Mouse (Mus musculus) MEL (cell line): Measurements from ENCODE around the gene B230217C12Rik. TPM values are rescaled to one million over a fixed set of nuclear protein-coding genes. Genes with fewer than 3 reads are reported as not detected.

ENCODE experiments used
- polyA plus RNA-seq, 2 experiments: library from polyadenylated mRNA; stranded (reverse) in 1 of 2; unstranded in 1 of 2; fragments of >175 nt in 1 of 2; fragments of >200 nt in 1 of 2; gene quantifications; 2 replicates each; pipeline versions ENCODE4 v1.2.1 to v1.2.4; 2012; ENCODE audit warnings: low replicate concordance in 2 of 2, low read depth in 1 of 2; ENCODE audit not compliant: insufficient read length in 2 of 2, insufficient read depth in 1 of 2, missing spikeins in 1 of 2
- total RNA-seq: library from RNA; depleted of rRNA; stranded (reverse); fragments of 300-350 nt; gene quantifications from 2 replicates; pipeline ENCODE4 v1.2.3, GENCODE M21; 2012; rRNA removed

B230217C12Rik gene
- total and polyA plus RNA-seq, 3 experiments, result 0.81 TPM; not detected in 2

Other genes starting within 250 kb of the B230217C12Rik start
- gene Epop, start 211.1 kb upstream of the B230217C12Rik start, total RNA-seq, result not detected in 2 replicates
- not detected for gene Epop, start 211.1 kb upstream of the B230217C12Rik start, polyA plus RNA-seq
- 15.1 and 17.2 TPM in 2 replicates for gene Mllt6, start 177.4 kb upstream of the B230217C12Rik start, total RNA-seq
- 10 to 100 TPM in 1 of 2 experiments, not detected in 1; 17.6 TPM for gene Mllt6, start 177.4 kb upstream of the B230217C12Rik start, polyA plus RNA-seq
- gene Cisd3, start 155.0 kb upstream of the B230217C12Rik start, total RNA-seq, result 1.5 and 1.7 TPM in 2 replicates
- gene Cisd3, start 155.0 kb upstream of the B230217C12Rik start, polyA plus RNA-seq, result 1 to 10 TPM in 1 of 2 experiments, not detected in 1; 6.1 TPM
- 12.3 and 20.0 TPM in 2 replicates for gene Pcgf2, start 140.3 kb upstream of the B230217C12Rik start, total RNA-seq
- 10 to 100 TPM in 1 of 2 experiments, not detected in 1; 38.7 TPM for gene Pcgf2, start 140.3 kb upstream of the B230217C12Rik start, polyA plus RNA-seq
- 914 and 1,101 TPM in 2 replicates for gene Psmb3, start 137.4 kb upstream of the B230217C12Rik start, total RNA-seq
- 100 to 1,000 TPM in 1 of 2 experiments, not detected in 1; 648 TPM for gene Psmb3, start 137.4 kb upstream of the B230217C12Rik start, polyA plus RNA-seq
- gene Pip4k2b, start 96.1 kb upstream of the B230217C12Rik start, total RNA-seq, result 34.7 and 40.2 TPM in 2 replicates
- gene Pip4k2b, start 96.1 kb upstream of the B230217C12Rik start, polyA plus RNA-seq, result 10 to 100 TPM; 43.4 to 57.3 TPM
- gene Cwc25, start 74.2 kb upstream of the B230217C12Rik start, total RNA-seq, result 18.1 and 20.8 TPM in 2 replicates
- gene Cwc25, start 74.2 kb upstream of the B230217C12Rik start, polyA plus RNA-seq, result 10 to 100 TPM in 1 of 2 experiments, not detected in 1; 16.7 TPM
- 0.69 TPM in 2 replicates for gene 1700001P01Rik, start 64.9 kb upstream of the B230217C12Rik start, total RNA-seq
- gene 1700001P01Rik, start 64.9 kb upstream of the B230217C12Rik start, polyA plus RNA-seq, result under 1 TPM in 1 of 2 experiments, not detected in 1; 0.43 TPM
- 1,922 and 2,072 TPM in 2 replicates for gene Rpl23, start 58.3 kb upstream of the B230217C12Rik start, total RNA-seq
- gene Rpl23, start 58.3 kb upstream of the B230217C12Rik start, polyA plus RNA-seq, result 100 to 1,000 TPM in 1 of 2 experiments, not detected in 1; 921 TPM
- 13.3 and 15.2 TPM in 2 replicates for gene Lasp1, start 41.8 kb upstream of the B230217C12Rik start, total RNA-seq
- gene Lasp1, start 41.8 kb upstream of the B230217C12Rik start, polyA plus RNA-seq, result 10 to 100 TPM in 1 of 2 experiments, not detected in 1; 38.7 TPM
- 0.73 and 1.4 TPM in 2 replicates for gene Fbxo47, start 43.4 kb downstream of the B230217C12Rik start, total RNA-seq
- gene Fbxo47, start 43.4 kb downstream of the B230217C12Rik start, polyA plus RNA-seq, result 1 to 10 TPM in 1 of 2 experiments, not detected in 1; 1.2 TPM
- 13.1 and 15.1 TPM in 2 replicates for gene Plxdc1, start 145.7 kb downstream of the B230217C12Rik start, total RNA-seq
- 10 to 100 TPM in 1 of 2 experiments, not detected in 1; 24.5 TPM for gene Plxdc1, start 145.7 kb downstream of the B230217C12Rik start, polyA plus RNA-seq
- gene Arl5c, start 155.4 kb downstream of the B230217C12Rik start, total RNA-seq, result 1.2 and 1.3 TPM in 2 replicates
- 10 to 100 TPM in 1 of 2 experiments, not detected in 1; 10.4 TPM for gene Arl5c, start 155.4 kb downstream of the B230217C12Rik start, polyA plus RNA-seq
- 1.8 and 2.3 TPM in 2 replicates for gene Cacnb1, start 182.3 kb downstream of the B230217C12Rik start, total RNA-seq
- gene Cacnb1, start 182.3 kb downstream of the B230217C12Rik start, polyA plus RNA-seq, result 1 to 10 TPM in 1 of 2 experiments, not detected in 1; 4.4 TPM
- 4,634 and 4,715 TPM in 2 replicates for gene Rpl19, start 185.9 kb downstream of the B230217C12Rik start, total RNA-seq
- gene Rpl19, start 185.9 kb downstream of the B230217C12Rik start, polyA plus RNA-seq, result 1,000 to 10,000 TPM in 1 of 2 experiments, 100 to 1,000 TPM in 1; 210 to 2,650 TPM
- gene Stac2, start 212.7 kb downstream of the B230217C12Rik start, total RNA-seq, result not detected in 2 replicates
- gene Stac2, start 212.7 kb downstream of the B230217C12Rik start, polyA plus RNA-seq, result under 1 TPM in 1 of 2 experiments, not detected in 1; 0.04 TPM